Mouse (Mus musculus) CD8-positive naive resting alpha-beta T cell, adult 2 months (primary cell): ENCODE data around the gene Ssb.
A peak's percentile ranks its signal among the peaks of the same experiment; 100 is the strongest.

Experiments used
- DNase-seq, 2 experiments: peaks; one replicate each; pipeline ENCODE4 v3.0.0; 2022; ENCODE audit warnings: low read depth in 2 of 2, low spot score in 2 of 2

Ssb gene

DNA sequence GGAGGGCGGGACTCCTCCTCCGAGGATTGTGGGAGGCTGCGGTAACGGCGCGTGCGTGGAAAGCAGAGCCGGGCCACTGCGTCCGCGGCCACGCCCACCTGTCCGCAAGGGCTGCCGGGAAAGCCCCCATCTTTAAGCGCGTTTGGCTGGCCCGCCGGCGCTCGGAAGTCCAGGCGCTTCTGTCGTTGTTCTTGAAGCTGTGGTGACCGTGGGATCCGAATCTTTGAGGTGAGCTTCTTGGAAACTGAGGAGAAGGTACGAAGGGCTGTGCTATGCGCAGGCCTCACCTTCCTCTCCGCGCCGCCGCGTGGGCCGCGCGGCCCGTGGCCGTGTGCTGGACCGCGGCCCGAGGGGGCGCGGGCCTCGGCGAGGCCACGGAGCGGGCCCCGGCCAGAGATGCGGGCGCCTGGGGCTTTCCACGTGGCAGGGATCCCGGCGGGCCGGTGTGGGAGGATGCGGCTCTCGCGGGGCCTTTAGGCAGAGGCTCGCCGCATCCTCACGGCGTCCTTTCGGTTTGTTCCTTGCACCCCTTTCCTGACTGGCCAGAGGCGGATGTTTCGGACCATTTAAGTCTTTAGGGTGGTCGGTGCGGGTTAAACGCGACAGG, at the start of gene Ssb:
Ssb (plus strand) TSS at position 78 of the 607 bp plus-strand sequence.
- DNase-seq: peak; percentile 87 to 89

DNA sequence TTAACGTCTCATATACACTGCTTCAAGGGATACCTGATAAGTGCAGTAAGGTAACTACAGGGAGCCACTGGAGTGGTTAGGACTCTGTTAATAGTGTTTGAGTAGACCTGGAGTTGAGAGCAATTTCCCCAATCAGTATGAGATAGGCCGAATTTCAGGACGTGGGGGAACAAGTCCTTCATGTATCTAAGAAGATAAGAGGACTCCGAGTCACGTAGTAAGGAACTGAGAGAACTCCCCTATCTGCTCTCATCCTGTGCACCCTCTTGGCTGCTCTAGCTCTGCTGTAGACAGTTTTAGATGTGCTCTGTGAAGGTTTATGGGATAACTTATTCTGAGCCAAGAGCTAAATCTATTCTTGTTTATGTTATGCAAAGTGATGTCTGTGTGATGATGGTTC, 44.8 kb upstream of the Ssb start:
- no peak for DNase-seq

DNA sequence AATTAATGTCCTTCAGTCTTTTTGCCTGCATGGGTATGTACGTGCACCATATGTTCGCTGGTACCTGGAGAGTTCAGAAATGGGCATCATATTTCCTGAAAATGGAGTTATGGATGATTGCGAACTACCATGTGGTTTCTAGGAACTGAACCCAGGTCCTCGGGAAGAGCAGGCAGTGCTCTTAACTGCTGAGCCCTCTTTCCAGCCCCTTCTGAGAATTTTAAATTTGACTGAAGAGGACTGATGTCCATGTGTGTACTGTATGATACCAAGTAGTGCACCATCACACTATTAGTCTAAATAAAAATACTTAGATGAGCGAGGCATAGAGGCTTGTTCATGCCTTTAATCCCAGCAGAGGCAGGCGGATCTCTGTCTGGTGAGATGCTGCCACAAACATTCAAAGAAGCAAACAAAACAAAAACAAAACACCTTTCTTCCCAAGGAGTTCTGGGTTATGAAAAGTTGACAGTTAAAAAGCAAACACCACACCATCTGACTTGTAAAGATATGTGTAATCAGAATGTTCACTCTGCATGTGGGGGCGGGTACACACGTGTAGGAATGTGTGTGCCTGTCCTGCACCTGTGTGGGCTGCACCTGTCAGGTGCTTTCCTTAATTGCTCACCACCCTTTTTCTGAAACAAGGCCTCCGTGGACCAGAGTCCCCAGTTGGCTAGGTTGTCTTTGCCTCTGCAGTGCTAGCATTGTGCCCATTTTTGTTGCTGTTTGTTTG, 42.8 kb upstream of the Ssb start:
- no peak for DNase-seq

DNA sequence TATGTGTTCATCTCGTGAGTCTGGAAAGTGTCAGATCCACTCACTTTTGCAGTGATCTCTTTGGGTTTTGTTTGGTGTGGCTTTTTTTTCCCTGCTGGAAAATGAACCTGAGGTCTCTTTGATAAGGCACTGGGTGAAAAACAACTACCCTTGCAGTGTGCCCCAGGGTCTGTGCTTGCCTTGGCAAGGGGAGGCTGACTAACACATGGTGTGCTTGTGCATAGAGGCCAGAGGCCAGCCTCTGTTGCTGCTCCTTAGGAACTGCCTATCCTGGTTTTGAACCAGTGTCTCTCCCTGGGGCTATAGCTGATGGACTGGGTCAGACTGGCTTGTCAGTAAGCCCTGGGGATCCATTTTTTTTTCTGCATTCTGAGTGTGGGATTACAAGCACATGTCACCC, 41.2 kb upstream of the Ssb start:
- no peak for DNase-seq

DNA sequence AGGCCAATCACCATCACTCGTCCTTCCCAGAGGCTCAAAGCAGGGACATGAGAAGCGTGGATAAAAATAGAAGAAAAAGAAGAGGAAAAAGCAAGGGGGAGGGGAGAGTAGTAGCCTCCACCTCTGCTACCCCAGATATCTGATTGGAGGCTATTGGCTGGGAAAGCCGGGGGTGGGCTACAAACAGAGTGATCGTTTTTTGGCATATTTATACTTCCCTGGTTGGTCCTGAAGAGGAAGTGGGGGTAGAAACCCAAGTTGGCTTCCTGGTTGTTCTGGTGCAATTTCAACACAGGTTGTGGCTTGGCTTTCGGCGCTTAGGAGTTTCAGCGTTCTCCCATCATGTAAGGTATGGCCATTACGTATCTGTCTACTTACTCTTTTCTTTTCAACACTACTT, 39.7 kb upstream of the Ssb start, which contains the start of gene Klhl23:
Klhl23 (plus strand) TSS at position 234 of the 400 bp plus-strand sequence.
- DNase-seq: no peak

DNA sequence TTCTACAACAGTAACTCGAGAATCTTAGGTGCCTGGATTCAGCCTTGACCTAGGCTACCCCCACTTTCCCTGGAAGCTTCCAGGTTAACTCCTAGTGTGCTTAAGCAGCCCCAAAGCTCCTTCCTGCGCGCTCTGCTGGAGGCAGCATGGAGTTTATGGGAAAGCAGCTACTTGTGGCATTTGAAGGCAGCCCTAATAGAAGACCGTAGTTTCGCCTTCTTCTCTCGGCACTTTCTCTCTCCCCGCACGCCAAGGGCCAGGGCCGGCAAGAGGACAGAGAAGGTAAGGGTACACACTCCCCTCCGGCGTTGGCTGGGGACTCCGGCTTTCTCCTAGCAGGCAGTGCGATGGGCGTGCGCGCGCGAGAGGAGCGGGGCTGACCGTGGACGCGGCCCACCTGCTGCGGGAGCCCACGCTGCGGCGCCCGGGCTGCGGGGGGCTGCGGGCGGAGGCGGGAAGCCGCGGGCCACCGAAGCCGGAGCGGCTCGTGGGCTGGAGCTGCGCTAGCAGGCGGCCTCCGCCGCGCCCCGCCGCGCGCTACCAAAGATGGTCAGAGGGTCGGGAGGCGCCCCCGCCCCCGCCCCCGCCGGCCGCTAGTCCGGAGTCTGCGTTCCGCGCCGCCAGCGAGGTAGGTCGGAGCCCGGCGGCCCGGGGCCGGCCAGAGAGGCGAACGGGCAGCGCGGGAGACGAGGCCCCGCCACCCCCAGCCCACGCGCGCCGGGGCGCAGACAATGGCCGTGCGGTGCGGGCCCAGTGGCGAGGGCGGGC, 38.8 kb upstream of the Ssb start:
- peak in 1 of 2 experiments; percentile 4 for DNase-seq

DNA sequence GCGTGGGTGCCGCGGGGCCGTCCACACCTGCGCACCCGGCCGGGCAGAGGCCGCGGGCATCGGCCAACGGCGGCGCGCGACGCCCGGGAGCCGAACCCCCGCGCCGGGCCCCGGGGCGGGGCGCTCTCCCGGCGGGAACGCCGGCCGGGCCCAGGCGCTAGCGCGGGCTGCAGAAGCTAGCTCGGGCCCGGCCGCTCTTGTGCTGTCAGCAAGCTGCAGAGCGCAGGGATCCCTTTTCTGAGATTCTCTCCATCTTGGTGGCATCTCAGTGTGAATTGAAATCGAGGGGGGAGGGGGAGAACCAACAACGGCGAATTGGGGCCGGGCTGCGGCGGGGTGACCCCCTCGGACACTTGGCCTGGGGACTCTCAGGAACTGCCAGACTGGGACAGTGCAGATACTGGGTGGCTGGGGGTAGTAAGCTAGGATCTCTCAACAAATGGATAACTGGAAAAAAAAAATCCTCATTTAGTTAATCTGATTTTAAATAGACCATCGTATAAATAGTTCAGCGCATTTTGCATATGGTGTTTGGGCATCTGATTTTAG, 38.2 kb upstream of the Ssb start:
- DNase-seq: no peak

DNA sequence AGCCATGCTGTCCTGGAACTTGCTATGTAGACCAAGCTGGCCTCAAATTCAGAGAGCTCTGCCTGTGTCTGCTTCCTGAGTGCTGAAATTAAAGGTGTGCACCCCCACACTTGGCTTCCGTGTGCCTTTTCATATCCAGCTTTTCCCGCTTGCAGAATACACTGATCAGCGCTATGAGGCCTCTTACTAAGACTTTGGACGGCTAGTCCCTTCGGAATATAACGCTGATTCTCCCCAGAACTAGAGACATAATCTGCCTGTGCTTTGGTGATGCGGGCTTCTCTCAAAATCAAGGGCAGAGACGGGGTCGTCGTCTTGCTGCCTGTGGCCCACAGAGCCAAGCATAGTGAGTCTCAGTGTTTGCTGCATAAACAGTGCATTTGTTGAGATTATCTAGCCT, 35.5 kb upstream of the Ssb start:
- DNase-seq: no peak

DNA sequence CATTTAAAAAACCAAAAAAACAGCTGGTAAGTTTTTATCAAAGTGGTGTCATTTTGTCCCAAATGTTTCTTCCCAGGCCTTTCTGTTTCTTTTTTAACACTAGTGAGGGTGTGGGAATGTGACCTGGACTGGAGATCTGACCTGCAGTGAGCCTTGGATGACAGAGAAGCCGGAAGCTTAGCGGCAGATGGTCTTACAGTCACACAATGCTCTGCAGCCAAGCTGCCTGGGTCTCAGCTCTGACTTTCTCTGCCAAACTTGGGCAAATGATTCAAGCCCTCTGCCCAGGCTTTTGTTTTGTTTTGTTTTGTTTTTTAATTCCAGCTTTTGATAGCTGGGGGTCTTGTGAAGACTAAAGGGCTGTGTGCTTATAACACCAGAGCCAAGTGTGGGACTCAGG, 35.0 kb upstream of the Ssb start:
- no peak for DNase-seq

DNA sequence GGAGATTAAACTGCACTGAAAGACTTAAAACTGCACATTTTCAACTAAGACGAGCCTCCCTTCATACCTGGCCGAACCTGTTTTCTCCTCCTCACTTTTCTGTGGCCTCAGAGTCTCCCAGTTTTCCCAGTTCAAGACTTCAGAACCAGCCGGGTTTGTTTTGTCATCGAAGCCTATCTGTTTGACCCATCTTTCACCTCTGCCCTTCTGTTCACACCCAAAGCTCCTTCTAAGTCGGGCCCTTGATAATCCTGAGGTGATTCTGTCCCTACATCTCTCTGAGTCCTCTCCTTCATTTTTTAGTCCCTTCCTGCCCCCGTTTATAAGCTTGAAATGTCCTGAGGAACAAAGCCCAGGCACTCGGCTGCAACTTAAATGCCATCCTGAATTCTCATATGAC, 33.3 kb upstream of the Ssb start:
- DNase-seq: no peak

DNA sequence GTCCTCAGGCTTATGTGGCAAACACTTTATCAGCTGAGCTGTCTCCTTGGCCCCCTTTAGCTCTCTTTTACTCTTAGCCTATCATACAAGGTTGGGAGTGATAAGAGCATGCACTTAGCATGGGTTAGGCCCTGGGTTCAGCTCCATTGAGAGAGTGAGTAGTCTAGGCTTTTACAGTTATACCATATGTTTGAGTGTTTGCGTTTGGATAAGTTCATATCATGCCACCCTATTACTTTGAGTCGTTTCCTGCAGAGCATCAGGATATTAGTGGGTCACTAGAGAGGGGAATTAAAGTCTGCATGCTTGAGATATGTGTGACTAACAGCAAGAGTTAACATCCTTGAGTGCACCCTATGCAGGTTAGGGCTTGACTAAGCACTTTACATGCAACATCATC, 31.7 kb upstream of the Ssb start:
- DNase-seq: no peak

DNA sequence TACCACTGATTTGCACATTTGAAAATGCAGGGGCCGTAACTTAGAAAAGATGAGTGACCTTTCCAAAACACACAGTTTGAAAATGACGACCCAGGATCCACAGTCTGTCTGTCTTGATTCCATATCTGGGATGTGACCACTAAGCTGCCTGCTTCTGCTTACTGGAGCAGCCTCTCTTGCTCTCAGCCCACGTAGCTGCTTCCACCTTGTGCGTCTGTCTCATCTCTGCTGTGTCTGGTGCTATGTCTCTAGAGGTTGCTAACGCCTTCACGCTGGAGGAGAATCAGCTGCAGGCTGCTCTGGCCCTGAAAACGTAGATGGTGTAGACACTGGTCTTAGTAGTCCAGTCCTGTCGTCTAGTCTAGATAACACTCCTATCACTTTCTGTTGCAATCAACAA, 31.2 kb upstream of the Ssb start:
- DNase-seq: no peak

DNA sequence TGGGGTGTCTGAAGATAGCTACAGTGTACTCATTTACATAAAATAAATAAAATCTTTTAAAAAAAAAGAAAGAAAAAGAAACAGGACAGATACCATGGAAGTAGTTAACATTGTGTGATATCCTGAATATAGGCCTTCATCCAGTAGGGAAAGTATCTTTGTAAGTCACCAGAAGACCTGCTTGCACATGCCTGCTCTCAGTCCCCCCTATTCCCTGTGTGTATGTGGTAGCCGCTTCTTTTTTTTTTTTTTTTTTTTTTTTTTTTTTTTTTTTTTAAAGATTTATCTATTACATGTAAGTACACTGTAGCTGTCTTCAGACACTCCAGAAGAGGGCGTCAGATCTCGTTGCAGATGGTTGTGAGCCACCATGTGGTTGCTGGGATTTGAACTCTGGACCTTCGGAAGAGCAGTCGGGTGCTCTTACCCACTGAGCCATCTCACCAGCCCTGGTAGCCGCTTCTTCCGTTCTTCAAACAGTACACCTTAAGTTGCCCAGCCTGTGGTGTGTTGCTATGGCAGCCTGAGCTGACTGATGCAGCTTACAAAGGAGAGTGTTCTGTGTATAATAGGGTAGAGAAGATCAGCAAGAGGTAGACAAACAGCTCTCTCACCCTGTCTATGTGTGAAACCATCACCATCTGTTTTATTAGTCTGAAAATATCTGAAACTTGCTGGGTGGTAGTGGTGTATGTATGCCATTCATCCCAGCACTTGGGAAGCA, 24.0 kb upstream of the Ssb start:
- no peak for DNase-seq

DNA sequence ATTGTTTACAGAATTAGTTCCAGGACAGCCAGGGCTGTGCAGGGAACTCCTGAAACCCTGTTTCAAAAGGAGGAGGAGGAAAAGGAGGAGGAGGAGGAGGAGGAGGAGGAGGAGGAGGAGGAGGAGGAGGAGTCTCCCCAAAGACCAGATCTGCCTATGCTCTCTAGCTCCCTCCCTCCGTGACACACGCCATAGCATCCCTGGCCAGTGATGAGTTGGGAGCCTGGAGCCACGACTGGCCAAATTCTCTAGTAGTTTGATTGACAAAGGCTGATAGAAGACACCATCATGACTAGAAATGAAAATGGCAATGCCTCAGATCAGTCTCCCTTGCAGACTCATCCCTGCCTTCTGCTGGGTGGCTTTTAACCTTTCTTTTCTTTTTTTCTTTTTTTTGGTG, 23.4 kb upstream of the Ssb start:
- DNase-seq: no peak

DNA sequence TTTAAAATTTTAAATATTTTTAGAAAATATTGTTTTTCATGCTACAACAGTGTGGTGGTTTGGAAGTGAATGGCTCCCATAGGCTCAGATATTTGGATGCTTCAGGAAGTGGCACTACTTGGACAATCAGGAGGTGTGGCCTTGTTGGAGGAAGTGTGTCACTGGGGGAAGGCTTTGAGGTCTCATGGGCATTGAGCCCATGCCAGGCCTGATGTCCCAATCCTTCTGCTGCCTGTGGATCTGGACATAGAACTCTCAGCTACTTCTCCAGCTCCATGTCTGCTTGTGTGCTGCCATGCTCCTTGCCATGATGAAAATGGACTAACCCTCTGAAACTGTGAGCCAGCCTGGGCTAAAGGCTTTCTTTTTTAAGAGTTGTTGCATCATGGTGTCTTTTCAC, 22.7 kb upstream of the Ssb start:
- no peak for DNase-seq

DNA sequence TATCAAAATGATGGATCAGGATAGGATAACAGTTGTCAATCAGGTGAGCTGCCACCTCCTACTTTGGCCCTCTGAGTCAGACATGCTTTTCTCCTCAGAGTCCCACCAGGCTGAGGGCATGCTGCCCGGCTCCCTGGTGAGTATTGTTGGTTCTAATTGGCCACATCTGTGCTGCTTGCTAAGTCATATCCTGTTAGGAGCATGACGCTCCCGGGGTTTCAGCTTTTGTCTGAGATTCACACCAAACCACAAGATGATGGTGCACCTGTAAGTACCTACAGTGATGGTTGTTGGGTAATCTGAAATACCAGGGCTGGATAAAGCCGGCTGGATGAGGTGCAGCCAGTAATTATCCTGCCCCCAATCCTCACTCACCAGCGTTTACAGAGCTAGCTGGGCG, 21.1 kb upstream of the Ssb start:
- no peak for DNase-seq

DNA sequence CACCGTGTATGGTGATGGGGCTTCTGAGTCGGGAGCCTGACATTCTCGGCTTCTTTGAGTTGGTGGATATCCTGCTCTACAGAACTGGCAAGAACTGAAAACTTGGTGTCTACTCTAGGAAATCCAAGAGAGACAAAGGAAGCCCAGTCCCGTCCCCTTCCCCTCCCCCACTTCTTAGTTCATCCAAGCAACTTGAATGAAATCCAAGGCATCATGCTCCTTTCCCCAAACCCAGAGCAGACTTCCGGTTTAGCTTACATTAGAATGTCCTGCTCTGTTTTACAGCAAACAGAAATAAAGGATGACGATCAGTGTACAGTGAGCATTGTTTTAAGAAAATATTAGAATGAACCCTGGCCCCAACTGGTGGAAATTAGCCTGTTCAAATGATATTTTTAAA, 12.1 kb upstream of the Ssb start:
- DNase-seq: no peak

DNA sequence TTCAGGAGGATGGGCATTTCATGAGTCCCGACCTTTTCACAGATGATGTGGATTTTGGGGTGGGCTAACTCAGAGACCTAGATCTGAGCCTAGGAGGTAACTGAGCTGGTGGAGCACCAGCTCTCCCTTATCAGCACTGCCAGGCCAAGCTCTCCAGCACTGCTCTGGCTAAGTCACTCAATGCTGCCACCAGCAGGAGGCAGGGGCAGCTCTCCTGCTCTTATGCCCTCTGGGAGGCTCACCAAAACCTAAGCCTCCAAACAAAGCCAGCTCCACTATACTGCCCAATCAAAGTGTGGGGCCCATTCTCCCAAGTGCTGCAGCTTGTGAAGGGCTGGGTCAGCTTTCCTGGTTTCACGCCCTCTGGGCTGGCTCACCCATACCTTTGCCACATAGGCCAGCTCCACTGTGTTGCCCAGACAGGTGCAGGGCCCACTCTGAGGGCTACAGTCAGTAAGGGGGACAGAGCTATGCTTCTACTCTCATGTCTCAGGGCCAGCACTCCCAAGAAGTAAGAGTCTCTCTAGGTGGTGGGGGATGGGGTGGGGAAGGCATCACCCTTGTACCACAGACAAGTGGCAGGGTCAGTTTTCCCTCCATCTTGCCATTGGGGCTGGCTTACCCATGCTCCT, 9.8 kb upstream of the Ssb start:
- no peak for DNase-seq

DNA sequence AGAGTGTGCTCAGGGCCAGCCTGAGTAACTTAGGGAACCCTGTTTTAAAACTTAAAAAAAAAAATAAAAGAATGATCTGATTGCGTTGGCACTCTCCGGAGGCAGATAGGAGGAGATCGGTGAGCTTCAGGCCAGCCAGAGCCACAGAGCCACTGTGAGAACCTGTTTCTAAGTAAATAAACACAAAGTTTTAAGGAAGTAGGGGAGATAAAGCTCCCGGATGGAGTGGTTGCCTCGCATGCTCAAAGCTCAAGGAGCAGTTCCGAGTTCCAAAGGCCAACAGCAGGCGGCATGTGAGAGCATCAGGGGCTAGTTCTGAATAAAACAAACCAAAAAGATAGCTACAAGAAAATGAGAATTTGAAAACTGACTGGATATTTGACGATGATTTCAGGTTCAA, 5.0 kb upstream of the Ssb start:
- no peak for DNase-seq

DNA sequence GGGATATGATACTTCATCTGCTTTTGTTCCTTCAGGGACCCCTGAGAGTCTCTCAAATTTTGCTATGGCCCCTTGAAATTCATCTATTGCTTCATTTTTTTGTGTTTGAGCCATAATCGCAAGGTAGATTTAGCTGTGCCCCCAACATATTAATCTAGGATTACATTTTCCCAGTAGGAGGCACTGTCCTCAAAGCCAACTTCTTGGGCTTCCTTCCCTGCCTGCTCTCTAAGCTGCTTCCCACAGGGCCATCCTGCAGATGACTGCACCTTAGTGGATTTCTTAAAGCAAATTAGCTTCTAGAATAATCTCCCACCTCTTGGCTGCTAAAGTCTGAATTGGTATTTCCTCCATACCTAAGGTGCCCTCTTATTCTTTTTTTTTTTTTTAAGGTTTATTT, 3.5 kb upstream of the Ssb start:
- no peak for DNase-seq

DNA sequence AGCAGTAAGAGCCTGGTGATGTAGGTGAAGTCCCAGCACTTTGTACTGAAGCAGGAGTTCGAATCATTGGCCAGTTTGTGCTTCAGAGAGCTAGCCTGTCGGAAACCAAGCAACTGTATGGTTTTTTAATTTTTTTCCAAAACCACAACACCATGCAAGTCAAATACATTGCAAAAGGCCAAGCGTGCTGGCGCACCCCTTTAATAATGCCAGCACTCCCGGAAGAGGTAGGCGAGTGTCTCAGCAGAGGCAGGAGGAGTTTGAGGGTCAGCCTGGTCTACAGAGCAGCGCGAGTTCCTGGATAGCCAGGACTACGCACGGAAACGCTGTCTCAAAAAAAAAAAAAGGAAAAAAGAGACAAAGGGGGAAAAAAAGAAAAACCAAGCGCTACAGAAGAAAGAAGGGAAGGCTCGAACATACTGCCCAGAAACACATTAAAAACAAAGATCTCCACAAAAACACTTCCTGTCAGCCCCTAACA, 350 bp upstream of the Ssb start:
- peak; percentile 22 to 41 for DNase-seq
